ENCODE assay signal across 8 mouse cellular contexts in the genomic region with DNA sequence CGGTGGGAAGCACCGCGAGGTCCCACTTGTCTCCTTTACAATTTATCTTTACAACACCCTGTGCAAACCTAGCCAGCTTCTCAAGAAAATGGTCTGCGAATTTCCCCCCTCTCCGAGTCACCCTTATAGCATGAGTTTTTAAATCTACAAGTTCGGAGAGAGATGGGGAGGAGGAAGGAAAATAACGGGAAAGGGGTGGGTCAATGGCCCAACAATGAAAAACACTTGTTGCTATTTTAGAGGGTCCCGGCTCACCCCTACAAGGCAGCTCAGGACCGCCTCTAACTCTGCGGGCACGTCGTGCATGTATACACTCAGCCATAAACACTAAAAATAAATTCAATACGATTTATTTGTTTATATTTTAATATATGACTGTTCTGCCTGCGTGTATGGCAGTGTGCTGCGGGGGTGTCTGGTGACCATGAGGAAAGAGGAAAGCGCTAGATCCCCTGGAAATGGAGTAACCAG. TPM values are rescaled to one million over a fixed set of nuclear protein-coding genes. Genes with fewer than 3 reads are reported as not detected.
DNase-seq lines count a peak whose midpoint lies in the region; ATAC-seq and TF ChIP-seq lines count a peak whose summit lies in the region.

No protein-coding gene starts in this region.

- no peaks in the 10 kb centered on the region for H3K4me1 ChIP-seq in heart, embryonic 10.5 days
- peaks cover 51% of the 10 kb centered on the region for H3K4me1 ChIP-seq in E14TG2a.4 (replicated peaks; ENCODE audit: low read depth, low read length)
- peaks cover 19% of the 10 kb centered on the region for H3K4me1 ChIP-seq in forebrain, embryonic 15.5 days
- H3K4me1 ChIP-seq in limb, embryonic 14.5 days (ENCODE audit: control insufficient read depth, insufficient read depth, low read length), result no peaks in the 10 kb centered on the region
- no peaks in the 10 kb centered on the region; the same call in 1 of the 2 replicates for H3K4me1 ChIP-seq in small intestine, adult 2 months (ENCODE audit: control insufficient read depth, insufficient read depth, insufficient read length, low read length)

- no peaks in the 10 kb centered on the region for H3K27me3 ChIP-seq in heart, embryonic 10.5 days (ENCODE audit: insufficient read depth, poor library complexity, severe bottlenecking)
- H3K27me3 ChIP-seq in E14TG2a.4 (ENCODE audit: insufficient read depth, low read length), result peaks cover 10% of the 10 kb centered on the region
- H3K27me3 ChIP-seq in forebrain, embryonic 15.5 days, result no peaks in the 10 kb centered on the region
- no peaks in the 10 kb centered on the region for H3K27me3 ChIP-seq in limb, embryonic 14.5 days (ENCODE audit: control insufficient read depth, insufficient read depth, low read length)
- H3K27me3 ChIP-seq in small intestine, adult 2 months (ENCODE audit: control insufficient read depth, insufficient read depth, low read length), result no peaks in the 10 kb centered on the region

- H3K4me3 ChIP-seq in heart, embryonic 10.5 days, result peak overlapping the region; percentile 72
- peak overlapping the region; percentile 89 for H3K4me3 ChIP-seq in E14TG2a.4 (replicated peaks; ENCODE audit: low read length)
- peak overlapping the region; percentile 82 for H3K4me3 ChIP-seq in forebrain, embryonic 15.5 days
- H3K4me3 ChIP-seq in limb, embryonic 14.5 days (replicated peaks; ENCODE audit: low read length), result peak overlapping the region; percentile 68
- peak overlapping the region; percentile 90 for H3K4me3 ChIP-seq in small intestine, adult 2 months (ENCODE audit: low read depth, low read length)

- under 1% methylated on average over 16 of the region's 16 CpGs for WGBS in heart, embryonic 10.5 days
- 0% methylated on average over 16 of the region's 16 CpGs for WGBS in forebrain, embryonic 15.5 days
- WGBS in limb, embryonic 14.5 days, result 0% methylated on average over 16 of the region's 16 CpGs
- WGBS in small intestine, adult 2 months, result under 1% methylated on average over 16 of the region's 16 CpGs

- no peak for TF ChIP-seq POLR2A in limb, embryonic 14.5 days (IDR thresholded peaks at IDR 0.05; ENCODE audit: borderline replicate concordance, extremely low read depth, insufficient read depth, insufficient read length)
- TF ChIP-seq POLR2A in small intestine, adult 2 months (IDR thresholded peaks at IDR 0.05; ENCODE audit: low read depth, low read length), result no peak

- no peak for DNase-seq in heart, embryonic 10.5 days (ENCODE audit: low spot score)
- DNase-seq in heart, adult 9 months (ENCODE audit: low spot score in 2 of 2), result no peak
- peak; percentile 28 for DNase-seq in limb, embryonic 14.5 days (ENCODE audit: low spot score)
- DNase-seq in MN1 (ENCODE audit: low spot score), result no peak
- DNase-seq in right cerebral cortex, adult 18-20 months, result no peak

- H3K4me2 ChIP-seq in forebrain, embryonic 15.5 days (replicated peaks), result peak overlapping the region; percentile 95
- H3K4me2 ChIP-seq in limb, embryonic 14.5 days (replicated peaks; ENCODE audit: low read depth, low read length, severe bottlenecking), result peak overlapping the region; percentile 98

- H3K9me3 ChIP-seq in heart, embryonic 10.5 days, result no peaks in the 10 kb centered on the region
- no peaks in the 10 kb centered on the region for H3K9me3 ChIP-seq in E14TG2a.4 (ENCODE audit: low read length)
- no peaks in the 10 kb centered on the region for H3K9me3 ChIP-seq in forebrain, embryonic 15.5 days
- no peaks in the 10 kb centered on the region for H3K9me3 ChIP-seq in limb, embryonic 14.5 days (ENCODE audit: control insufficient read depth, low read length)

- H3K36me3 ChIP-seq in heart, embryonic 10.5 days, result no peaks in the 10 kb centered on the region
- no peaks in the 10 kb centered on the region for H3K36me3 ChIP-seq in E14TG2a.4 (ENCODE audit: insufficient read depth, low read length)
- no peaks in the 10 kb centered on the region for H3K36me3 ChIP-seq in forebrain, embryonic 15.5 days
- no peaks in the 10 kb centered on the region for H3K36me3 ChIP-seq in limb, embryonic 14.5 days (ENCODE audit: control insufficient read depth, insufficient read depth, low read length)
- H3K36me3 ChIP-seq in small intestine, adult 2 months (ENCODE audit: control insufficient read depth, insufficient read depth, low read length), result no peaks in the 10 kb centered on the region

- peak; percentile 31 for ATAC-seq in forebrain, embryonic 15.5 days (replicated peaks)
- ATAC-seq in limb, embryonic 14.5 days (ENCODE audit: low FRiP score, low read depth), result peak; percentile 2; the same call in 1 of the 2 replicates

- peak overlapping the region; percentile 61 for H3K9ac ChIP-seq in forebrain, embryonic 15.5 days (replicated peaks)
- peak overlapping the region; percentile 40 for H3K9ac ChIP-seq in limb, embryonic 14.5 days (ENCODE audit: low read depth, low read length, severe bottlenecking)

- H3K27ac ChIP-seq in heart, embryonic 10.5 days, result peak overlapping the region; percentile 75
- H3K27ac ChIP-seq in forebrain, embryonic 15.5 days (replicated peaks), result no peak overlapping the region
- H3K27ac ChIP-seq in limb, embryonic 14.5 days (replicated peaks; ENCODE audit: low read depth, low read length), result no peak overlapping the region
- H3K27ac ChIP-seq in small intestine, adult 2 months (ENCODE audit: insufficient read depth, low read depth, low read length), result no peak overlapping the region

- TF ChIP-seq CTCF in E14TG2a.4 (conservative IDR thresholded peaks at IDR 0.05; ENCODE audit: low read length), result no peak
- TF ChIP-seq CTCF in small intestine, adult 2 months (IDR thresholded peaks at IDR 0.05; ENCODE audit: extremely low read depth, insufficient read length, insufficient replicate concordance, low read depth, low read length), result no peak

RNA-seq across cellular contexts. Expression of a gene that starts 14.4 kb away (rescaled TPM):
- polyA plus RNA-seq in heart, embryonic 10.5 days (2016; fragmentation: Nextera tagmentation; extraction: Ambion mirVana), result not detected in 2 replicates
- not detected in 2 replicates for polyA plus RNA-seq in forebrain, embryonic 15.5 days (2015; fragmentation: Nextera tagmentation; extraction: Ambion mirVana)
- not detected in 2 replicates for polyA plus RNA-seq in limb, embryonic 14.5 days (2012; rRNA removed)
- not detected in 2 replicates for polyA plus RNA-seq in limb, embryonic 14.5 days (2014; fragmentation: Nextera tagmentation; extraction: Ambion mirVana)
- not detected in 2 replicates for polyA plus RNA-seq in small intestine, adult 2 months (2012; rRNA removed)

RNA-seq across cellular contexts. Expression of a gene that starts 19.2 kb away (rescaled TPM):
- polyA plus RNA-seq in heart, embryonic 10.5 days (2016; fragmentation: Nextera tagmentation; extraction: Ambion mirVana), result 108 and 152 TPM in 2 replicates
- 98.8 and 101 TPM in 2 replicates for polyA plus RNA-seq in forebrain, embryonic 15.5 days (2015; fragmentation: Nextera tagmentation; extraction: Ambion mirVana)
- 101 and 110 TPM in 2 replicates for polyA plus RNA-seq in limb, embryonic 14.5 days (2012; rRNA removed)
- 123 and 137 TPM in 2 replicates for polyA plus RNA-seq in limb, embryonic 14.5 days (2014; fragmentation: Nextera tagmentation; extraction: Ambion mirVana)
- 34.0 and 46.4 TPM in 2 replicates for polyA plus RNA-seq in small intestine, adult 2 months (2012; rRNA removed)

RNA-seq across cellular contexts. Expression of a gene that starts 30.6 kb away (rescaled TPM):
- polyA plus RNA-seq in heart, embryonic 10.5 days (2016; fragmentation: Nextera tagmentation; extraction: Ambion mirVana), result not detected in 2 replicates
- not detected in 2 replicates for polyA plus RNA-seq in forebrain, embryonic 15.5 days (2015; fragmentation: Nextera tagmentation; extraction: Ambion mirVana)
- polyA plus RNA-seq in limb, embryonic 14.5 days (2012; rRNA removed), result not detected in 2 replicates
- not detected in 2 replicates for polyA plus RNA-seq in limb, embryonic 14.5 days (2014; fragmentation: Nextera tagmentation; extraction: Ambion mirVana)
- polyA plus RNA-seq in small intestine, adult 2 months (2012; rRNA removed), result not detected in 2 replicates

RNA-seq across cellular contexts. Expression of a gene that starts 48.8 kb away (rescaled TPM):
- 0.07 and 0.10 TPM in 2 replicates for polyA plus RNA-seq in heart, embryonic 10.5 days (2016; fragmentation: Nextera tagmentation; extraction: Ambion mirVana)
- 0.06 TPM in 1 of 2 replicates, not detected in the other for polyA plus RNA-seq in forebrain, embryonic 15.5 days (2015; fragmentation: Nextera tagmentation; extraction: Ambion mirVana)
- polyA plus RNA-seq in limb, embryonic 14.5 days (2012; rRNA removed), result not detected in 2 replicates
- polyA plus RNA-seq in limb, embryonic 14.5 days (2014; fragmentation: Nextera tagmentation; extraction: Ambion mirVana), result not detected in 2 replicates
- polyA plus RNA-seq in small intestine, adult 2 months (2012; rRNA removed), result not detected in 2 replicates
